Mouse (Mus musculus): ENCODE measurements around the gene Vps45. TPM values are rescaled to one million over a fixed set of nuclear protein-coding genes. Genes with fewer than 3 reads are reported as not detected.

Vps45 gene
- polyA plus RNA-seq, 1 experiment, result 4.1 TPM

GRCm38 (mm10) chr3:96087801-96088200, 29.5 kb upstream of the Vps45 start:
- H3K4me3 ChIP-seq (ENCODE audit: control insufficient read depth, low read depth, low read length), result no peak overlapping the region
- no peaks in the 10 kb centered on the region for H3K27me3 ChIP-seq (ENCODE audit: control insufficient read depth, insufficient read depth, low read length)
- no peak overlapping the region for H3K27ac ChIP-seq (ENCODE audit: control insufficient read depth, insufficient read depth, low read depth, low read length)
- H3K4me1 ChIP-seq (ENCODE audit: control insufficient read depth, insufficient read depth, low read length), result 0 out of 2 replicates have a peak, but pooled peaks cover 2% of the 10 kb centered on the region
- TF ChIP-seq POLR2A (IDR thresholded peaks at IDR 0.05; ENCODE audit: control insufficient read depth, low read depth, low read length), result no peak
- TF ChIP-seq CTCF (IDR thresholded peaks at IDR 0.05; ENCODE audit: control insufficient read depth, insufficient read depth, insufficient replicate concordance, low read depth, low read length), result no peak
- no peaks in the 10 kb centered on the region for H3K36me3 ChIP-seq (ENCODE audit: control insufficient read depth, insufficient read depth, low read length)

- Histone ChIP-seq H3K4me1 (ENCODE audit: control insufficient read depth, insufficient read depth, low read length) (0 out of 2 replicates have a peak, but pooled peaks cover 2% of the 10 kb centered on the region), H3K27me3 (ENCODE audit: control insufficient read depth, insufficient read depth, low read length) (no peaks in the 10 kb centered on the region), H3K36me3 (ENCODE audit: control insufficient read depth, insufficient read depth, low read length) (no peaks in the 10 kb centered on the region), H3K27ac (ENCODE audit: control insufficient read depth, insufficient read depth, low read depth, low read length) (no peak overlapping the region), H3K4me3 (ENCODE audit: control insufficient read depth, low read depth, low read length) (no peak overlapping the region)
- TF ChIP-seq CTCF (IDR thresholded peaks at IDR 0.05; ENCODE audit: control insufficient read depth, insufficient read depth, insufficient replicate concordance, low read depth, low read length) (no peak), POLR2A (IDR thresholded peaks at IDR 0.05; ENCODE audit: control insufficient read depth, low read depth, low read length) (no peak)
These were observed 29.0 kb upstream of the Vps45 start for GRCm38 (mm10) chr3:96087219-96087618.

- no peak for TF ChIP-seq CTCF (IDR thresholded peaks at IDR 0.05; ENCODE audit: control insufficient read depth, insufficient read depth, insufficient replicate concordance, low read depth, low read length)
- no peak for TF ChIP-seq POLR2A (IDR thresholded peaks at IDR 0.05; ENCODE audit: control insufficient read depth, low read depth, low read length)
- H3K27ac ChIP-seq (ENCODE audit: control insufficient read depth, insufficient read depth, low read depth, low read length), result no peak overlapping the region
These were observed 26.0 kb upstream of the Vps45 start for GRCm38 (mm10) chr3:96084146-96084755.

GRCm38 (mm10) chr3:96082714-96083508, 24.6 kb upstream of the Vps45 start:
- no peak for TF ChIP-seq POLR2A (IDR thresholded peaks at IDR 0.05; ENCODE audit: control insufficient read depth, low read depth, low read length)
- no peak for TF ChIP-seq CTCF (IDR thresholded peaks at IDR 0.05; ENCODE audit: control insufficient read depth, insufficient read depth, insufficient replicate concordance, low read depth, low read length)

More at GRCm38 (mm10) chr3:96084146-96084755, 26.0 kb upstream of the Vps45 start:
- Histone ChIP-seq H3K4me1 (ENCODE audit: control insufficient read depth, insufficient read depth, low read length) (0 out of 2 replicates have a peak, but pooled peaks cover 2% of the 10 kb centered on the region), H3K4me3 (ENCODE audit: control insufficient read depth, low read depth, low read length) (no peak overlapping the region), H3K36me3 (ENCODE audit: control insufficient read depth, insufficient read depth, low read length) (no peaks in the 10 kb centered on the region), H3K27me3 (ENCODE audit: control insufficient read depth, insufficient read depth, low read length) (no peaks in the 10 kb centered on the region)

GRCm38 (mm10) chr3:96082100-96082499, 23.8 kb upstream of the Vps45 start:
- no peaks in the 10 kb centered on the region for H3K36me3 ChIP-seq (ENCODE audit: control insufficient read depth, insufficient read depth, low read length)
- TF ChIP-seq CTCF (IDR thresholded peaks at IDR 0.05; ENCODE audit: control insufficient read depth, insufficient read depth, insufficient replicate concordance, low read depth, low read length) (no peak), POLR2A (IDR thresholded peaks at IDR 0.05; ENCODE audit: control insufficient read depth, low read depth, low read length) (no peak)
- 0 out of 2 replicates have a peak, but pooled peaks cover 2% of the 10 kb centered on the region for H3K4me1 ChIP-seq (ENCODE audit: control insufficient read depth, insufficient read depth, low read length)
- no peak overlapping the region for H3K27ac ChIP-seq (ENCODE audit: control insufficient read depth, insufficient read depth, low read depth, low read length)
- H3K27me3 ChIP-seq (ENCODE audit: control insufficient read depth, insufficient read depth, low read length), result no peaks in the 10 kb centered on the region
- H3K4me3 ChIP-seq (ENCODE audit: control insufficient read depth, low read depth, low read length), result no peak overlapping the region

More at GRCm38 (mm10) chr3:96082714-96083508, 24.6 kb upstream of the Vps45 start:
- Histone ChIP-seq H3K27ac (ENCODE audit: control insufficient read depth, insufficient read depth, low read depth, low read length) (no peak overlapping the region), H3K4me1 (ENCODE audit: control insufficient read depth, insufficient read depth, low read length) (0 out of 2 replicates have a peak, but pooled peaks cover 2% of the 10 kb centered on the region), H3K4me3 (ENCODE audit: control insufficient read depth, low read depth, low read length) (no peak overlapping the region), H3K27me3 (ENCODE audit: control insufficient read depth, insufficient read depth, low read length) (no peaks in the 10 kb centered on the region), H3K36me3 (ENCODE audit: control insufficient read depth, insufficient read depth, low read length) (no peaks in the 10 kb centered on the region)

- no peaks in the 10 kb centered on the region for H3K4me1 ChIP-seq (ENCODE audit: control insufficient read depth, insufficient read depth, low read length)
- no peak overlapping the region for H3K4me3 ChIP-seq (ENCODE audit: control insufficient read depth, low read depth, low read length)
- H3K27ac ChIP-seq (ENCODE audit: control insufficient read depth, insufficient read depth, low read depth, low read length), result no peak overlapping the region
- TF ChIP-seq CTCF (IDR thresholded peaks at IDR 0.05; ENCODE audit: control insufficient read depth, insufficient read depth, insufficient replicate concordance, low read depth, low read length), result no peak
- TF ChIP-seq POLR2A (IDR thresholded peaks at IDR 0.05; ENCODE audit: control insufficient read depth, low read depth, low read length), result no peak
- no peaks in the 10 kb centered on the region for H3K36me3 ChIP-seq (ENCODE audit: control insufficient read depth, insufficient read depth, low read length)
- no peaks in the 10 kb centered on the region for H3K27me3 ChIP-seq (ENCODE audit: control insufficient read depth, insufficient read depth, low read length)
These were observed 23.4 kb upstream of the Vps45 start for GRCm38 (mm10) chr3:96081650-96082049.

GRCm38 (mm10) chr3:96081006-96081405, 22.7 kb upstream of the Vps45 start:
- no peaks in the 10 kb centered on the region for H3K36me3 ChIP-seq (ENCODE audit: control insufficient read depth, insufficient read depth, low read length)
- no peaks in the 10 kb centered on the region for H3K27me3 ChIP-seq (ENCODE audit: control insufficient read depth, insufficient read depth, low read length)
- no peak overlapping the region for H3K27ac ChIP-seq (ENCODE audit: control insufficient read depth, insufficient read depth, low read depth, low read length)
- no peak overlapping the region for H3K4me3 ChIP-seq (ENCODE audit: control insufficient read depth, low read depth, low read length)
- TF ChIP-seq CTCF (IDR thresholded peaks at IDR 0.05; ENCODE audit: control insufficient read depth, insufficient read depth, insufficient replicate concordance, low read depth, low read length), result peak; percentile 4; the same call in 1 of the 2 replicates
- TF ChIP-seq POLR2A (IDR thresholded peaks at IDR 0.05; ENCODE audit: control insufficient read depth, low read depth, low read length), result no peak
- H3K4me1 ChIP-seq (ENCODE audit: control insufficient read depth, insufficient read depth, low read length), result no peaks in the 10 kb centered on the region
